Mouse (Mus musculus): ENCODE measurements around the gene Olfr898.

Olfr898 gene

GRCm38 (mm10) chr9:38348111-38348510, at the start of gene Olfr898:
TSS of gene Olfr898 (plus strand) at chr9:38348411.
- DNase-seq = no peak

- DNase-seq = no peak
These were observed 19.5 kb upstream of the Olfr898 start, which contains the start of gene Olfr25 for GRCm38 (mm10) chr9:38328760-38329159. TSS of gene Olfr25 (plus strand) at chr9:38329060.

- no peak for DNase-seq
These were observed 18.4 kb downstream of the Olfr898 start, which contains the start of gene Olfr250 for GRCm38 (mm10) chr9:38366596-38366995. TSS of gene Olfr250 (plus strand) at chr9:38366896.

DNA sequence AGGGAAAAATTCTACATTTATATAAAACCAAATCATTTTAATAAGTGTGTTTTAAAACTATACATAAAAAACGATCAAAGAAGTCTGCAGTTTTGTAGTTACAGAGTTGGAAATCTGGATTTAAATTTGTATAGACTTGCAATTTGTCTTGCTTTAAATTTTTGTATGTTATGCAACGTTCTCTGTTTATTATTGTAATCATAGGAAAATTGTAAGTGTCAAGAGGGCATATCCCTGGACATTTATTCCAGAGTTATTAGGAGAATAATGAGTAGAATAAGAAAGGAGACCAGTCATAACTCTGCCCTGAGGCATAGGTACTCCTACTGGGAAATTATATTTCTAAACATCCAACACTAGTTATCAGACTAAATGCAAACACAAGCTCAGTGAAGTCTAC, 28.6 kb downstream of the Olfr898 start, which contains the start of gene Olfr251:
Gene Olfr251 (plus strand): TSS at position 301 of the 400 bp plus-strand sequence.
- no peak for DNase-seq

DNA sequence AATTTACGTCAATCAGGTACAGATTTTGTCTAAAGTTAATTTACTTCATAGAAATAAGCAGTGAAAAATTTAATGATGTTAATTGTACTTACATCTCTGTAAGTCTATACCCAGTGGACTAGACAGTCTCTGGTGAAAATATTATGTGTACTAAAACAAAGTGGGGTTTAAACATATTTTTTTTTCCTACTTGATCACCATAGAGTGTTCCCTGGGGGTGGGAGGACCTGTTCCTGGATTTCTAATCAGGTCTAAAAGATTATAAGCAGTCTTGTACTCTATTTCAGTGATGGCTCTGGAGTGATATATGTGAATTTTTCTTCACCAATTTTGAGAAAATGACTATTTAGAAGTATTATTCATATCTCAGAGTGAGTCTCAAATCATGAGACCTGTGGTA, 53.2 kb downstream of the Olfr898 start, which contains the start of gene Olfr147:
Gene Olfr147 (plus strand): TSS at position 301 of the 400 bp plus-strand sequence.
- no peak for DNase-seq

All from cerebellum, postnatal 25 days (tissue).